Mouse (Mus musculus): ENCODE measurements around the gene Tmod1.

DNA sequence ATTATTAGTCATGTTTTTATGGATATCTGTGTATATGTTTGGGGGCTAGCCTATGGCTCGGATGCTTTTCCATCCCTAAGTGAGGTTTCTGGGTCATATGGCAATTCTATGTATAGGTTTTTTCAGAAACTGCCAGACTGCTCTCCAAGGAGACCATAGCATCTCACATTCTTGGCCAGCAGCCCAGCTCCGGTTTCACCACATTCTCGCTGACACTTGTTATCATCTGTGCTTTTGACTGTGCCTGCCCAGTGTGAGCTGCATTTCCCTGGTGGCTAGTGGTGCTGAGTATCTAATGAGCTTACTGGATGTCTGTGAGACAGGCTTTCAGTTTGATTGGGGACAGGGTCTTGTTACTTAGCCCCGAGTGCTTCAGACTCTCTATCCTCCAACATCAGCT lies 35.0 kb downstream of the Tmod1 start:
- TF ChIP-seq CTCF (IDR thresholded peaks at IDR 0.05; ENCODE audit: extremely low read depth, insufficient read depth, low read length) (no peak), POLR2A (IDR thresholded peaks at IDR 0.05; ENCODE audit: extremely low read depth, insufficient read depth, low read length) (no peak)
